Mouse (Mus musculus) adrenal gland, adult (tissue): ENCODE measurements around the gene Gm21887.
"Not testable (repeated sequence)": the region's sequence is repeated elsewhere in the genome, so short reads cannot be mapped to it uniquely, and the experiment has no call there.

Experiments used
- DNase-seq, 2 experiments: peaks; one replicate each; pipeline ENCODE4 v3.0.0; 2022 to 2023; ENCODE audit warnings: low spot score in 1 of 2; ENCODE audit not compliant: inconsistent age in 2 of 2

Gm21887 gene

GRCm38 (mm10) chrX:170010581-170011528, 1.4 kb downstream of the Gm21887 start:
- peak; percentile 86 to 88 for DNase-seq

GRCm38 (mm10) chrX:170011529-170011879, 2.0 kb downstream of the Gm21887 start:
- DNase-seq = not testable (repeated sequence)

GRCm38 (mm10) chrX:170013421-170013820, 4.0 kb downstream of the Gm21887 start:
- DNase-seq = not testable (repeated sequence)

- not testable (repeated sequence) for DNase-seq
Measured at GRCm38 (mm10) chrX:170014038-170014437, 4.6 kb downstream of the Gm21887 start.

- not testable (repeated sequence) for DNase-seq
Measured at GRCm38 (mm10) chrX:170015883-170016282, 6.4 kb downstream of the Gm21887 start.

- peak; percentile 78 to 81 for DNase-seq
Measured at GRCm38 (mm10) chrX:170017333-170018245, 8.1 kb downstream of the Gm21887 start.

- peak; percentile 82 to 85 for DNase-seq
Measured at GRCm38 (mm10) chrX:170018571-170019218, 9.2 kb downstream of the Gm21887 start.

- peak in 1 of 2 experiments; percentile 83 for DNase-seq
Measured at GRCm38 (mm10) chrX:170019219-170019953, 9.9 kb downstream of the Gm21887 start.

- peak; percentile 95 to 100 for DNase-seq
Measured at GRCm38 (mm10) chrX:170019954-170020689, 10.7 kb downstream of the Gm21887 start.

GRCm38 (mm10) chrX:170020690-170021050, 11.2 kb downstream of the Gm21887 start:
- peak; percentile 82 to 89 for DNase-seq

- peak; percentile 60 to 63 for DNase-seq
Measured at GRCm38 (mm10) chrX:170021205-170021604, 11.7 kb downstream of the Gm21887 start.

- DNase-seq = peak; percentile 72 to 88
Measured at GRCm38 (mm10) chrX:170021750-170022461, 12.4 kb downstream of the Gm21887 start.
